Mouse (Mus musculus) ovary, postnatal 10 days (tissue): ENCODE measurements around the gene Brdt.
A peak's percentile ranks its signal among the peaks of the same experiment; 100 is the strongest.
"Not testable (repeated sequence)": the region's sequence is repeated elsewhere in the genome, so short reads cannot be mapped to it uniquely, and the experiment has no call there.

Experiments used
- DNase-seq: peaks from one replicate; pipeline ENCODE4 v3.0.0; 2022; ENCODE audit warnings: low spot score

Brdt gene

GRCm38 (mm10) chr5:107340404-107340803 lies 9.4 kb downstream of the Brdt start:
- no peak for DNase-seq

GRCm38 (mm10) chr5:107342891-107343290 lies 11.9 kb downstream of the Brdt start:
- DNase-seq: no peak

GRCm38 (mm10) chr5:107346214-107346613 lies 15.3 kb downstream of the Brdt start:
- DNase-seq: no peak

GRCm38 (mm10) chr5:107352566-107352965 lies 21.6 kb downstream of the Brdt start:
- no peak for DNase-seq

GRCm38 (mm10) chr5:107353981-107354380 lies 23.0 kb downstream of the Brdt start:
- no peak for DNase-seq

GRCm38 (mm10) chr5:107355801-107356200 lies 24.8 kb downstream of the Brdt start:
- no peak for DNase-seq

GRCm38 (mm10) chr5:107357723-107358122 lies 26.8 kb downstream of the Brdt start:
- DNase-seq: no peak

GRCm38 (mm10) chr5:107359395-107360053 lies 28.6 kb downstream of the Brdt start:
- DNase-seq: peak; percentile 59

GRCm38 (mm10) chr5:107360054-107360730 lies 29.2 kb downstream of the Brdt start:
- no peak for DNase-seq

GRCm38 (mm10) chr5:107370040-107370439 lies 39.1 kb downstream of the Brdt start:
- DNase-seq: no peak

GRCm38 (mm10) chr5:107371335-107371734 lies 40.4 kb downstream of the Brdt start:
- DNase-seq: no peak

- no peak for DNase-seq
Measured at GRCm38 (mm10) chr5:107373256-107373655, 42.3 kb downstream of the Brdt start.

- not testable (repeated sequence) for DNase-seq
Measured at GRCm38 (mm10) chr5:107386448-107386847, 55.5 kb downstream of the Brdt start.

- no peak for DNase-seq
Measured at GRCm38 (mm10) chr5:107387788-107388187, 56.8 kb downstream of the Brdt start.

- no peak for DNase-seq
Measured at GRCm38 (mm10) chr5:107389373-107389772, 58.4 kb downstream of the Brdt start.

GRCm38 (mm10) chr5:107394437-107394836 lies 63.5 kb downstream of the Brdt start:
- DNase-seq: no peak

GRCm38 (mm10) chr5:107402436-107402835 lies 71.5 kb downstream of the Brdt start, which contains the start of gene Ephx4:
Ephx4 (plus strand) TSS chr5:107402736.
- no peak for DNase-seq

GRCm38 (mm10) chr5:107403011-107403946 lies 72.3 kb downstream of the Brdt start:
- DNase-seq: no peak

GRCm38 (mm10) chr5:107403947-107404684 lies 73.2 kb downstream of the Brdt start:
- DNase-seq: no peak

GRCm38 (mm10) chr5:107405361-107405760 lies 74.4 kb downstream of the Brdt start:
- no peak for DNase-seq

GRCm38 (mm10) chr5:107410305-107410704 lies 79.3 kb downstream of the Brdt start:
- no peak for DNase-seq

GRCm38 (mm10) chr5:107411326-107411725 lies 80.4 kb downstream of the Brdt start:
- DNase-seq: no peak
